Mouse (Mus musculus) C2C12 (cell line): ENCODE results near the gene Gapvd1.

Experiments used
- CEBPB ChIP-seq: IDR thresholded peaks from one replicate; pipeline ENCODE4 v1.6.1; 2011; ENCODE audit warnings: low read depth, mild to moderate bottlenecking, control low read depth, moderate library complexity
- CTCF ChIP-seq: IDR thresholded peaks from one replicate; pipeline ENCODE4 v1.5.1; 2011; ENCODE audit not compliant: control insufficient read depth, insufficient read depth, insufficient read length
- MAX ChIP-seq: IDR thresholded peaks from one replicate; pipeline ENCODE4 v1.6.1; 2011; ENCODE audit warnings: mild to moderate bottlenecking, control low read depth
- MYOD1 ChIP-seq: IDR thresholded peaks from one replicate; pipeline ENCODE4 v1.6.1; 2011; ENCODE audit warnings: low read depth; ENCODE audit not compliant: control insufficient read depth, insufficient read length
- USF1 ChIP-seq: IDR thresholded peaks from one replicate; pipeline ENCODE4 v1.6.1; 2011; ENCODE audit warnings: low read depth, mild to moderate bottlenecking, control low read depth, moderate library complexity

DNA sequence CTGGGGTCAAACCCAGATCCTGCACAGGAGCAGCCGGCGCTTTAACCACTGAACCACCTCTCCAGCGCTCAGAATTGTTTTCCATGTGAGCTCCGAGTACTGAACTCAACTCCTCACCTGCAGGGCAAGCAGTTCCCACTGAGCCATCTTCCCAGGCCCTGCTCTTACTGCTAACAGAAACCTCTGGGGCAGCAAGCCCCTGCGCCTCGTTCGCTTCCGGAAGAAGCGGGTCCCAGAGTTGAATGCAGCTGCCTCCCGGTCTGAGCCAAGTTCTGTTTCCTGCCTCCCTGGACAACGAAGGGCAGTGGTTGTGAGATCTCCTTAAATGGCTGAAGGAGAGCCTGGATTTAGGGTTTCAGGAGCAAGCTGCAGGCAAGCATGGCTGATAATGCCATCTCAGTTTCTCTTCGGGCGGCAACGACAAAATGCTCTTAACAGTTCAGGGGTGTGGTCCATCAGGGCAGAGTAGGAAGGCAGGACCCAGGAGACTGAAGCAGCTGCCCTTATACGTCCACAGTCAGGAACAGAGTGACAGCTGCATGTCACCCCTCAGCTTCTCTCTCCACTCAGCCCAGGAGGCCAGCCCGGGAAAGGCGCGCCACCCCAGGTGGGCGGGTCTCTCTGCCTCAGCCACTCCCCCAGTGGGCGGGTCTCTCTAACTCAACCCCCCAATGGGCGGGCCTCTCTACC, 109.0 kb downstream of the Gapvd1 start:
- TF ChIP-seq MAX (no peak), CEBPB (no peak), CTCF (no peak), USF1 (no peak), MYOD1 (peak; percentile 81)
